19 mouse cellular contexts compared by ENCODE assay signal in the genomic region with DNA sequence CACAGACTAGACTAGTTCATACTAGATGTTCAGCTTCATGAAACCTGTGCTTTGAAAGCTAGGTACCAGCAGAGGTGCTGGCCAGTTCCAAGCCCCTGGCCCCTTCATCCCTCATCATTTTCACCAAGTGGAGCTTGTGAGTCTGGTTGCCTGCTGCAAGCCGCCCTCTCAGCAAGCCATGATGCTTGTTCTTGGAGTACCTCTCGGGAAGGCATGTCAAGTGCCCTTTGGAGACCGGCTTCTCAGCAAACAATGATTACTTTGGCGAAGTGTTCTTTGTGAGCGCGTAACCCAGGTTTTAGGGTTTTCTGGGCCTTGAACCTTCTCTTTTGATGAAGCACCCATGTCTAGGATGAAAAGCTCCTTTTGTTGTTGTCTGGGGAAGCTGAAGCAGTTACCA.
"Had no signal": no experiment of that assay in that cellular context is flagged by ENCODE, and none has a peak within 500 bp of the region (broad histone marks: within the 10 kb centered on the region; RNA-seq: fewer than 3 reads in every experiment).

No protein-coding gene starts in this region.

- H3K9me3 ChIP-seq: heart, embryonic 10.5 days; heart, embryonic 12.5 days; hindbrain, embryonic 10.5 days; hindbrain, embryonic 12.5 days; intestine, embryonic 15.5 days; limb, embryonic 13.5 days had no signal

- H3K27me3 ChIP-seq: intestine, embryonic 15.5 days had no signal

- H3K27ac ChIP-seq: heart, embryonic 10.5 days; hindbrain, embryonic 10.5 days; hindbrain, embryonic 12.5 days; hindbrain, embryonic 14.5 days; intestine, embryonic 15.5 days; layer of hippocampus, adult 2 months; limb, embryonic 13.5 days had no signal

- H3K4me2 ChIP-seq: heart, embryonic 12.5 days; hindbrain, embryonic 12.5 days; hindbrain, embryonic 14.5 days; intestine, embryonic 15.5 days; limb, embryonic 13.5 days had no signal

- DNase-seq: forebrain, postnatal 0 days; gastrocnemius, postnatal 25 days; heart, postnatal 10 days; kidney, adult 18-20 months; kidney, postnatal 10 days; kidney, postnatal 4 days; layer of hippocampus, adult 9-11 months; layer of hippocampus, postnatal 36 days had no signal

- H3K36me3 ChIP-seq: heart, embryonic 10.5 days; heart, embryonic 12.5 days; hindbrain, embryonic 10.5 days; hindbrain, embryonic 12.5 days; intestine, embryonic 15.5 days; limb, embryonic 13.5 days had no signal

- H3K4me3 ChIP-seq: heart, embryonic 10.5 days; heart, embryonic 12.5 days; hindbrain, embryonic 10.5 days; hindbrain, embryonic 12.5 days; intestine, embryonic 15.5 days; layer of hippocampus, adult 2 months; limb, embryonic 13.5 days had no signal

- ATAC-seq: forebrain, postnatal 0 days; hindbrain, embryonic 16.5 days; inflammation-experienced regulatory T-cells, adult 6 months; intestine, embryonic 15.5 days; intestine, postnatal 0 days had no signal

- H3K9ac ChIP-seq: forebrain, postnatal 0 days; heart, embryonic 12.5 days; hindbrain, embryonic 12.5 days; hindbrain, embryonic 14.5 days; intestine, embryonic 15.5 days; limb, embryonic 13.5 days had no signal
